Mouse (Mus musculus) megakaryocyte, embryonic 14.5 days (primary cell): ENCODE results near the gene Vps13d.

Experiments used
- FLI1 ChIP-seq: IDR thresholded peaks from 2 replicates; pipeline ENCODE4 v1.6.1; 2012; ENCODE audit warnings: low read length, inconsistent platforms, mixed read lengths
- GATA1 ChIP-seq: IDR thresholded peaks from 3 replicates; pipeline ENCODE4 v1.6.1; 2012; ENCODE audit warnings: mixed read lengths, low read length, inconsistent platforms, borderline replicate concordance

DNA sequence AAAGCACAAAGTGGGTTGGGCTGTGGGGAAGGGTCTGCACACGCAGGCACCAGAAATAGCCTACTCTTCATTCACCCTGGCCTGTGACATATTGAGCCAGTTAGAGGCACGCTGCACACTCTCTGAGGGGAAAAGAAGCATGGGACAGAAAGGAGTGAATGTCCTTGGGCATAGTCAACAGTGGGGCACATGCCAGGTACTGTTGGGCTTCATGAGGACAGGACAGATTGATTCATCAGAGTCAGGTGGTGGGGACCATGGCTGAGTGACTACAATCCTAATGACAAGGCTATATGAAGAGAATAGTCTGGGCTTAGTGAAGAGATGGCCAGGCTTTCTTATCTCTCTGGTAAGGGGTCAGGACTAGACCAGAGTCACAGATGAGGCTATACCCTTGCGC is 252.4 kb downstream of the Vps13d start:
- no peak for TF ChIP-seq GATA1
- no peak for TF ChIP-seq FLI1
